Mouse (Mus musculus) hematopoietic multipotent progenitor cell, adult 10-12 weeks (in vitro differentiated cells): ENCODE data around the gene Adat2. TPM values are rescaled to one million over a fixed set of nuclear protein-coding genes. Genes with fewer than 3 reads are reported as not detected.

Experiments
- polyA plus RNA-seq: library from polyadenylated mRNA; stranded (reverse); fragments of >175 nt; gene quantifications from 2 replicates; pipeline ENCODE4 v1.2.3, GENCODE M21; 2012; ENCODE audit warnings: low replicate concordance

The Adat2 gene
- 0.75 and 1.1 TPM in 2 replicates for polyA plus RNA-seq

GRCm38 (mm10) chr10:13552646-13553497 is at the start of gene Adat2, which contains the start of gene Pex3:
Adat2 (plus strand) TSS chr10:13552894.
Pex3 (minus strand) TSS chr10:13553142.

Other genes starting within 250 kb of the Adat2 start
- gene Phactr2, start 78.5 kb upstream of the Adat2 start, polyA plus RNA-seq = 4.6 and 4.7 TPM in 2 replicates
- gene Fuca2, start 53.4 kb upstream of the Adat2 start, polyA plus RNA-seq = 20.8 and 49.1 TPM in 2 replicates
- 8.5 and 13.4 TPM in 2 replicates for gene Pex3, start 248 bp downstream of the Adat2 start, polyA plus RNA-seq